15 mouse cellular contexts compared by ENCODE assay signal in genomic region chr3:34726955-34727354, GRCm38 (mm10).
"Had no signal": no experiment of that assay in that cellular context is flagged by ENCODE, and none has a peak within 500 bp of the region (broad histone marks: within the 10 kb centered on the region; RNA-seq: fewer than 3 reads in every experiment).

No protein-coding gene starts in this region.

- DNase-seq: kidney, adult 8-10 months; kidney, postnatal 25 days; layer of hippocampus, adult 9-11 months; layer of hippocampus, postnatal 36 days; lung, embryonic 14.5 days; lung, postnatal 10 days; lung, postnatal 4 days; right cerebral cortex, postnatal 4 days; spleen, adult 18-20 months; thymus, adult 18-20 months; thymus, postnatal 14 days had no signal

- ATAC-seq: intestine, postnatal 0 days; liver, embryonic 12.5 days had no signal

- H3K4me2 ChIP-seq: limb, embryonic 15.5 days; liver, embryonic 12.5 days; lung, embryonic 14.5 days; neural tube, embryonic 13.5 days had no signal

- H3K4me1 ChIP-seq: limb, embryonic 15.5 days; liver, embryonic 12.5 days had no signal

- H3K9ac ChIP-seq: limb, embryonic 15.5 days; liver, embryonic 12.5 days; lung, embryonic 14.5 days; neural tube, embryonic 13.5 days had no signal

- H3K27me3 ChIP-seq: limb, embryonic 15.5 days; liver, embryonic 12.5 days; neural tube, embryonic 13.5 days had no signal

- H3K27ac ChIP-seq: limb, embryonic 15.5 days; liver, embryonic 12.5 days; neural tube, embryonic 13.5 days had no signal

- H3K9me3 ChIP-seq: limb, embryonic 15.5 days; liver, embryonic 12.5 days; neural tube, embryonic 13.5 days had no signal

- H3K4me3 ChIP-seq: limb, embryonic 15.5 days; liver, embryonic 12.5 days; neural tube, embryonic 13.5 days had no signal

- H3K36me3 ChIP-seq: limb, embryonic 15.5 days; liver, embryonic 12.5 days; neural tube, embryonic 13.5 days had no signal
